Mouse (Mus musculus) MEL (cell line): ENCODE measurements around the gene Rnpep.

Experiments
- CTCF ChIP-seq, 3 experiments: IDR thresholded peaks in 2 of 3; conservative IDR thresholded peaks in 1 of 3; 2 replicates each; pipeline ENCODE4 v1.5.1; 2011 to 2012; ENCODE audit warnings: low read length in 3 of 3, low read depth in 2 of 3, mild to moderate bottlenecking in 2 of 3, improper control_type of control experiment in 1 of 3, inconsistent platforms in 1 of 3, mixed read lengths in 1 of 3, moderate library complexity in 1 of 3; ENCODE audit not compliant: control insufficient read depth in 1 of 3, insufficient read depth in 1 of 3, poor library complexity in 1 of 3, severe bottlenecking in 1 of 3
- ELF1 ChIP-seq: IDR thresholded peaks from 2 replicates; pipeline ENCODE4 v1.6.1; 2014; ENCODE audit warnings: low read depth, mild to moderate bottlenecking, inconsistent platforms, low read length, improper control_type of control experiment, moderate library complexity

- TF ChIP-seq CTCF (IDR thresholded peaks at IDR 0.05 in 2 of 3, conservative IDR thresholded peaks at IDR 0.05 in 1 of 3; ENCODE audit: control insufficient read depth in 1 of 3, insufficient read depth in 1 of 3, low read depth in 2 of 3, low read length in 3 of 3, poor library complexity in 1 of 3, severe bottlenecking in 1 of 3) (peak in 2 of 3 experiments; percentile 39 to 40; a peak in 4 of 6 replicates), ELF1 (no peak)
Measured at GRCm38 (mm10) chr1:135267663-135268446, 16.0 kb downstream of the Rnpep start.
